27 mouse cellular contexts compared by ENCODE assay signal in the genomic region with DNA sequence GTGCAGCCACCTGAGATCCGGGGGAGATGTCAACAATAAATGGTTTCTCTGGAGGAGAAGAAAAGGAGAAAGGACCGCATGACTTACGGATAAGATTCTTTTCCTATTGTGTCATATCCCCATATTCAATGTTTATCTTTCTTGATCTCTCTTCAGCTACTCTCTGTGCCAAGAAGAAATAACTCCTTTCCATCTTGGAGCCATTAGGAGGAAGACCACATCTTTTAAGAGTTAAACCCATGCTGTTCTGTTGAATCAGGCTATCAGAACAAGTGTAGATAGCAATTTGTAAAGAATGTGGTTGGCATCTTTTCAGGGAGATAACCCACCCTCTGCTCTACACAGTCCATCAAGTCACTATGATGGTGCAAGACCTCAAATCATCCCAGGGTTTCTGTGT.
"Had no signal": no experiment of that assay in that cellular context is flagged by ENCODE, and none has a peak within 500 bp of the region (broad histone marks: within the 10 kb centered on the region; RNA-seq: fewer than 3 reads in every experiment).

No protein-coding gene starts in this region.

- H3K4me3 ChIP-seq: gastrocnemius, adult 2 months; heart, adult 2 months; heart, embryonic 13.5 days; heart, embryonic 15.5 days; hindbrain, embryonic 10.5 days; hindbrain, embryonic 12.5 days; intestine, embryonic 15.5 days; layer of hippocampus, adult 2 months; left cerebral cortex, adult 2 months; limb, embryonic 13.5 days; liver, embryonic 13.5 days had no signal

- H3K27ac ChIP-seq: gastrocnemius, adult 2 months; heart, adult 2 months; heart, embryonic 13.5 days; heart, embryonic 15.5 days; hindbrain, embryonic 10.5 days; hindbrain, embryonic 12.5 days; hindbrain, embryonic 14.5 days; intestine, embryonic 15.5 days; layer of hippocampus, adult 2 months; left cerebral cortex, adult 2 months; limb, embryonic 13.5 days; liver, embryonic 13.5 days had no signal

- H3K27me3 ChIP-seq: heart, embryonic 13.5 days; heart, embryonic 15.5 days; hindbrain, embryonic 12.5 days; intestine, embryonic 15.5 days; limb, embryonic 13.5 days; liver, embryonic 13.5 days had no signal

- H3K4me2 ChIP-seq: heart, embryonic 11.5 days; heart, embryonic 13.5 days; heart, embryonic 15.5 days; hindbrain, embryonic 12.5 days; hindbrain, embryonic 14.5 days; intestine, embryonic 15.5 days; limb, embryonic 13.5 days; liver, embryonic 11.5 days; liver, embryonic 13.5 days had no signal

- ATAC-seq: hindbrain, embryonic 16.5 days; inflammation-experienced regulatory T-cells, adult 6 months; intestine, embryonic 15.5 days; intestine, postnatal 0 days had no signal

- H3K9ac ChIP-seq: heart, embryonic 13.5 days; heart, embryonic 15.5 days; hindbrain, embryonic 12.5 days; hindbrain, embryonic 14.5 days; intestine, embryonic 15.5 days; limb, embryonic 13.5 days; liver, embryonic 13.5 days had no signal

- H3K4me1 ChIP-seq: intestine, embryonic 15.5 days had no signal

- H3K9me3 ChIP-seq: heart, embryonic 13.5 days; heart, embryonic 15.5 days; hindbrain, embryonic 10.5 days; hindbrain, embryonic 12.5 days; intestine, embryonic 15.5 days; limb, embryonic 13.5 days; liver, embryonic 13.5 days had no signal

- DNase-seq: gastrocnemius, adult 2 months; gastrocnemius, postnatal 10 days; gastrocnemius, postnatal 25 days; heart, adult 2 months; heart, postnatal 14 days; heart, postnatal 4 days; kidney, adult 18-20 months; kidney, adult 8-10 months; kidney, postnatal 10 days; kidney, postnatal 25 days; kidney, postnatal 4 days; liver; liver, embryonic 13.5 days had no signal

- H3K36me3 ChIP-seq: intestine, embryonic 15.5 days had no signal
